Mouse (Mus musculus) midbrain, embryonic 11.5 days (tissue): ENCODE results near the gene Syne4. TPM values are rescaled to one million over a fixed set of nuclear protein-coding genes. Genes with fewer than 3 reads are reported as not detected.

Source experiments
- ATAC-seq: fragments of 200-750 bp; cut with Nextera tagmentation; 2 replicates; pipeline ENCODE4 v1.8.0; 2017; ENCODE audit warnings: moderate TSS enrichment, moderate library complexity; ENCODE audit not compliant: low FRiP score
- DNase-seq: peaks from one replicate; pipeline ENCODE4 v3.0.0; 2015; ENCODE audit warnings: low spot score; ENCODE audit errors: missing footprints
- H3K27ac ChIP-seq: fragments of 300-500 bp; sonication (generic); 2 replicates; pipeline ENCODE4 v1.5.1; 2014; ENCODE audit warnings: low read depth, low read length
- H3K27me3 ChIP-seq: fragments of 300-500 bp; sonication (generic); 2 replicates; pipeline ENCODE4 v1.6.1; 2014; ENCODE audit warnings: mild to moderate bottlenecking, low read length, moderate library complexity, mixed read lengths; ENCODE audit not compliant: control insufficient read depth, insufficient read depth
- H3K36me3 ChIP-seq: fragments of 300-500 bp; sonication (generic); 2 replicates; pipeline ENCODE4 v1.6.1; 2014; ENCODE audit warnings: mild to moderate bottlenecking, low read length, moderate library complexity, mixed read lengths; ENCODE audit not compliant: control insufficient read depth, insufficient read depth
- H3K4me1 ChIP-seq: fragments of 300-500 bp; sonication (generic); 2 replicates; pipeline ENCODE4 v1.6.1; 2014; ENCODE audit warnings: low read length; ENCODE audit not compliant: control insufficient read depth, insufficient read depth
- H3K4me2 ChIP-seq: fragments of 300-500 bp; sonication (generic); 2 replicates; pipeline ENCODE4 v1.6.1; 2014; ENCODE audit warnings: mild to moderate bottlenecking, moderate library complexity
- H3K4me3 ChIP-seq: fragments of 300-500 bp; sonication (generic); 2 replicates; pipeline ENCODE4 v1.5.1; 2014; ENCODE audit warnings: low read depth, low read length
- H3K9ac ChIP-seq: fragments of 300-500 bp; sonication (generic); 2 replicates; pipeline ENCODE4 v1.6.1; 2014; ENCODE audit warnings: low read length
- H3K9me3 ChIP-seq: fragments of 300-500 bp; sonication (generic); 2 replicates; pipeline ENCODE4 v1.6.1; 2016; ENCODE audit warnings: low read length; ENCODE audit not compliant: control insufficient read depth
- WGBS: fragments of 180-500 bp; shearing (Covaris S2); extraction: QIAGEN DNeasy Blood & Tissue Kit; methylation state at CpG from one replicate; pipeline ENCODE4 v1.1.7; 2014; 5-methylcytosine and 5-hydroxymethylcytosine counted together
- polyA plus RNA-seq: library from polyadenylated mRNA; unstranded; fragments of >200 nt; fragmentation: Nextera tagmentation; extraction: Ambion mirVana; gene quantifications from 2 replicates; pipeline ENCODE4 v1.2.1, GENCODE M21; 2014

Syne4 gene
- polyA plus RNA-seq, 1 experiment from 2014 or later, result 8.2 TPM

DNA sequence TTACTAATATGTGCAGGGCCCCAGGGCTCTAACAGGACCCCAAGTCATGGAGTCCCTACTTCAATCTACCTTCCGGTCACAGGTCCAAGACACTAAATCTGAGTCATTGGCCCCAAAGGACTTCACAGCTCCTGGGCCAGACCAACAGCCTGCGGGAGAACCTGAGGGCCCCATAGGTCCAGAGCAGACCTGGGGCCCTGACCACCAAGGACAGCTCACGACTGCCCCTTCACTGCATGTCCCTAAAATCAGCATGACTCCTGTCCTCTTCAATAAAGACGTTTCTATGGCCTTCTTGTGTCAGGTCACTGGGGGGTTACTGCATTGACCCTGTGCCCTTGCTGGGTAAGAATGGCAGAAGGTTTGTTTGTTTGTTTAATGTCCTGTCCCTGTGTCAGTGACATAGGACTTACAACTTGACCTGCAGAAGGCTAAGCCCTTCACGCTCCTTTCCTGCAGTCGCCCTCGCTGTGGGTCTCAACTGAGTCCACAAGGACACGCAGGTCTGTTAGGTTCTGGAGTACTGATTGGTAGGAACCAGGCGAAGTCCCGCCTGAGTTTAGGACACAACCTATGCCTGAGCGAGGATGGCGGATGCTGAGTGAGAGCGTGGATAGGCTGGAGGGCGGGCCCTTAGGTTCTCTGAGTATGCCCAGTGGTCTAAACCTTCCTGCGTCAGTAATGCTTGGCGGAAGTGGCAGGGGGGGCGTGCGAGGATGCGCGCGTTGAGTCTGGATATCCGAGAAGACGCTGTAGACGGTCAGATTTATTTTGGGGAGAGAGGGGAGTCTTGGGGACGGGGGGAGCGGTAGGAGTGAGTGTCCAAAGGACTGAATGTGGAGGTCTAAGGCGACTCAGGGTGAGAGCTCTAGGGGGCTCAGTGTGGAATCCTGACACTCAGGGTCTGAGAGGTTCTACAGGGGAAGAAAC, 6.3 kb upstream of the Syne4 start, which contains the start of gene Alkbh6:
Gene Alkbh6, plus strand, starts transcription at position 642 of the 930 bp plus-strand sequence.
- Histone ChIP-seq H3K4me2 (peak within 1 kb of the TSS; percentile 73), H3K27ac (peak within 1 kb of the TSS; percentile 37; the same call in 1 of the 2 replicates), H3K36me3 (peaks cover 10% of the 10 kb centered on the region), H3K9ac (peak within 1 kb of the TSS; percentile 72), H3K4me1 (peaks cover 13% of the 10 kb centered on the region), H3K9me3 (no peaks in the 10 kb centered on the region), H3K4me3 (peak within 1 kb of the TSS; percentile 53), H3K27me3 (no peaks in the 10 kb centered on the region)
- ATAC-seq, result peak; percentile 100
- WGBS, result 5% methylated on average over 27 of the region's 27 CpGs
- peak; percentile 95 for DNase-seq

DNA sequence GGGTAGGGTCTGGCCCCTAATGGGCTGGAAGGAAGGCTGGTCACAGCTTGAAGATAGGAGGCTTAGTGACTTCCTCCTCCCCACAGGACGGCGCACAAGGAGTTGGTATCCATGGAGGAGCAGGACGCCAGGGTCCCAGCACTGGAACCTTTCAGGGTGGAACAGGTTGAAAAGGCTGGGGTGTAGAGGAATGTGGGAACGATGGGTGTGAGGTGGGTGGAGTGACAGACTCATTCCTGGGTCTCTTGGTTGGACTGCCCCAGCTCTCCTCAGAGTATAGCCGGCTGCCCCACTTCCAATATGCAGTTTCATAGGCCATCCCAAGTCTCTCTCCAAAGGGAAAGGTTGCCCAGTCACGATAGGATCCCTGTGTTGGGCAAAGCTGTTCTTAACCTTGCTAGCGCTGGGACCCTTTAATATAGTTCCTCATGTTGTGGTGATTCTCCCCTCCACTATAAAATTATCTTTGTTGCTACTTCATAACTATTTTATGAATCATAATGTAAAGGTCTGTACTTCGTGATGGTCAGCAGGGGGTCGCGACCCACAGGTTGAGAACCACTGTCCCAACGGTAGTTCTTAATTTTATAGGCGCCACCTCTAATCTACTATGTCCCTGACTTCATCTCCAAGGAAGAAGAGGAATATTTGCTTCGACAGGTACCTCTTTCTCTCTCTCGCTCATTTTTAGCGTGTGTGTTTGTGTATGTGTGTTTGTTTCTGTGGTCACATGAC, 5.0 kb upstream of the Syne4 start:
- peak overlapping the region; percentile 72 for H3K9ac ChIP-seq
- H3K9me3 ChIP-seq, result no peaks in the 10 kb centered on the region
- no peak for DNase-seq
- H3K4me2 ChIP-seq, result peak overlapping the region; percentile 73
- H3K27ac ChIP-seq, result no peak overlapping the region
- H3K36me3 ChIP-seq, result 0 out of 2 replicates have a peak, but pooled peaks cover 3% of the 10 kb centered on the region
- H3K4me3 ChIP-seq, result peak overlapping the region; percentile 53
- WGBS, result 66% methylated on average over 15 of the region's 15 CpGs
- no peak for ATAC-seq
- no peaks in the 10 kb centered on the region for H3K27me3 ChIP-seq
- H3K4me1 ChIP-seq, result peaks cover 14% of the 10 kb centered on the region

DNA sequence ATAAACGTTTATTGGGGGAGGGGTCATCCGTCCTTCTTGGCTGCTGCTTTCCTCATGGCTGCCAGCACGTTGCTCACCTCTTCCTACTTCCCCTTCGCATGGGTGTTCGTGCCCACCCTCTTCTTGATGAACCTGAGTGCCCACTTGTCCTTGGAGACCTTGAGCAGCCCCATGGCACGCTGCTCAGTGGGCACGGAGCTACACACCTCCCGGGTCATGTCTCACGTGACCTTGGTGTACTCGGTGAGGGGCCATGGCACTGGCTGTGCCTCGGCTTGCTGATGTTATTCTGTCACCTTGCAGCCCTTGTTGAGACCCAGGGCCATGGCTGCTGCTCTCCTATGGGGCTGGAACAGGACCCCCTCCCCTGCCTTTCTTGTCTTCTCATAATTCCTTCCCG, 4.5 kb upstream of the Syne4 start:
- no peak for ATAC-seq
- no peaks in the 10 kb centered on the region for H3K27me3 ChIP-seq
- H3K4me2 ChIP-seq, result no peak overlapping the region
- no peak overlapping the region for H3K9ac ChIP-seq
- no peaks in the 10 kb centered on the region for H3K9me3 ChIP-seq
- no peak overlapping the region for H3K27ac ChIP-seq
- 0 out of 2 replicates have a peak, but pooled peaks cover 3% of the 10 kb centered on the region for H3K36me3 ChIP-seq
- no peak for DNase-seq
- WGBS, result 89% methylated on average over 12 of the region's 12 CpGs
- peaks cover 18% of the 10 kb centered on the region for H3K4me1 ChIP-seq
- no peak overlapping the region for H3K4me3 ChIP-seq

DNA sequence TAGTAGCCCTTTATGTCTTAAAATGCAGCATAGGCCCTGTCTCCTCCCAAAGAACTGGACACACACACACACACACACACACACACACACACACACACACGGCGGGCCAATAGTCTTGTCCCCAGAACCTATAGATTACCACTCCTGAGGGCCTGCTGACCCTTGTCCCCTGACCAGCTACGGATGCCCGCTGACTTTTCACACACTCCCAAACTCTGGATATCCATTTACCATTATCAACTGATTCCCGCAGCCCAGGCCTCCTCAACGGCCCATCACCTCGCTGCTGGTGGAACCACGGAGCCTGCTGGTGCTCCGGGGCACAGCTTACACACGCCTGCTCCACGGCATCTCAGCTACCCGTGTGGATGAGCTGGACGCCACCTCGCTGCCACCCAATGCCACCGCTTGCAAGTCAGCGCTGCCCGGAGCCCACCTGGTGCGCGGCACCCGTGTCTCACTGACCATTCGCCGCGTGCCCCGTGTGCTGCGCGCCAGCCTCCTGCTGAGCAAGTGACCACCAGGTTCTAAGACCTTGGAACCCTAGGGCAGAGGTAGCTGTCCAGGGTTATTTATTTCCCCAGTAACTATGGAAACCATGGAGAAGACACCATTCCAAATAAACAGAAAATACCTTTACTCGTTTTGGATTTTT, 814 bp upstream of the Syne4 start:
- Histone ChIP-seq H3K27me3 (no peaks in the 10 kb centered on the region), H3K36me3 (0 out of 2 replicates have a peak, but pooled peaks cover 3% of the 10 kb centered on the region), H3K9me3 (no peaks in the 10 kb centered on the region), H3K4me3 (no peak overlapping the region), H3K27ac (no peak overlapping the region), H3K4me1 (peaks cover 12% of the 10 kb centered on the region), H3K4me2 (no peak overlapping the region), H3K9ac (no peak overlapping the region)
- WGBS, result 51% methylated on average over 27 of the region's 27 CpGs
- DNase-seq (no peak), ATAC-seq (no peak)

DNA sequence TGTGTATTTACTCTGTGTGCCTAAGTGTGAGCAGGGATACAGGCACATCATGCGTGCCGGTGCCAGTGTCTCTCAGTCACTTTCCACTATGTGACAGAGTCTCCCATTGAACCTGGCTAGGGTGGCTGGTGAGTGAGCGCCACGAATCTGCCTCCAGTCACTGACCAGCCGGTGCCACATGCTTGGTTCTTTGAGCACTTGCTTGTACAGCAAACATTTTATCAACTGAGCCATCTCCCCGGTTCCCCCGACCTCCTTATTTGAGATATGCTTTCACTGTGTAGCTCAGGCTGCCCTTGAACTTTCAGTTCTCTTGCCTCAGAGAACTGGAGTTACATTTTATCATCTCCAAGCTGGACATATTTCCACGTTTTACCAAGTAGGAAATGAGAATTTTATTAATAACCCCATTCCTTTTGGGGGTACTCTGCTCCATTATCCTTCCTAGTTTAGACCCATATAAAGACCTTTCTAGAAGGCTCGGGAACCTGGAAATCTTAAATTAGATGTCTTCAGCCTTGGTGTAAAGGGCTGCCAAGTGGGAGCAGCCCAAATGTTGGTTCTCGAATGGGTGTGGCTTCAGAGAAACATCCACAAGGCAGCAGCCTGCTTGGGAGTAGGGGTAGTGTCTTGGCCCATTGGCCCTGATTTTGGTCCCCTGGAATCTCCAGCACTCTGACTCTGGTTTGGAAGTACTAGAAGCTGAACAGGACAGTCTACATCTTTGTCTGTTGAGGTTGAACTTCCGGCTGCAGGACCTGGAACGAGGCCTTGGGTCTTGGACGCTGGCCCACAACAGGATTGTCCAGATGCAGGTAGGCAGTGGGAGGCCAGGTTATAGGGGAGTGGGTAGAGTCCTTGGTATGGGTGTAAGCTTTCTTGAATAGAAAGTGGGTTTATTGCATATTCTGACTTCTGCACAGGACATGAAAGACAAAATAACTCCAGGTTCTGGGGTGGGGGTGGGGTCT, 1.2 kb downstream of the Syne4 start:
- H3K36me3 ChIP-seq, result 0 out of 2 replicates have a peak, but pooled peaks cover 3% of the 10 kb centered on the region
- ATAC-seq (no peak), DNase-seq (peak; percentile 57)
- no peaks in the 10 kb centered on the region for H3K9me3 ChIP-seq
- no peak overlapping the region for H3K27ac ChIP-seq
- peaks cover 7% of the 10 kb centered on the region for H3K4me1 ChIP-seq
- no peaks in the 10 kb centered on the region for H3K27me3 ChIP-seq
- no peak overlapping the region for H3K4me3 ChIP-seq
- WGBS, result 80% methylated on average over 13 of the region's 13 CpGs
- H3K9ac ChIP-seq, result no peak overlapping the region
- no peak overlapping the region for H3K4me2 ChIP-seq

DNA sequence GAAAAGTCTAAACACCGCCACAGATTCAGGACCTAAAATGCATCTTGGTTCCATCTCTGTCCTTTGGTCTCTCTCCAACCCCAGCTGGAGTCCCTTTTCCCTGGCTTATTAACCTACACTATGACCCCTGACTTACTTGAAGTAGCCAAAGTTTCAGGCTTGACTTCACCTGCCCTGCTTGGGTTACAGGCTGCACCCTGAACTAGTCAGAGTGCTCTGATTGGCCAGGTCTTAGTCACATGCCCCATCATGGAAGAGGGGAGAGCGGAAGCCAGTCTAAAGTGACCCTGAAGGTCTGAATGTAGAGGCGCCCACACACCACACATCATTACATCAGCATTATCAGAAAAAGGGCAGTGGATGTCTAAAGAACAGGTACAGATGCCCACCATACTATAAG, 3.5 kb downstream of the Syne4 start:
- Histone ChIP-seq H3K27ac (no peak overlapping the region), H3K27me3 (no peaks in the 10 kb centered on the region), H3K4me3 (no peak overlapping the region), H3K4me2 (no peak overlapping the region), H3K9me3 (no peaks in the 10 kb centered on the region), H3K4me1 (peaks cover 19% of the 10 kb centered on the region), H3K36me3 (no peaks in the 10 kb centered on the region), H3K9ac (no peak overlapping the region)
- 89% methylated on average over 3 of the region's 3 CpGs for WGBS
- ATAC-seq, result no peak
- DNase-seq, result peak; percentile 12

DNA sequence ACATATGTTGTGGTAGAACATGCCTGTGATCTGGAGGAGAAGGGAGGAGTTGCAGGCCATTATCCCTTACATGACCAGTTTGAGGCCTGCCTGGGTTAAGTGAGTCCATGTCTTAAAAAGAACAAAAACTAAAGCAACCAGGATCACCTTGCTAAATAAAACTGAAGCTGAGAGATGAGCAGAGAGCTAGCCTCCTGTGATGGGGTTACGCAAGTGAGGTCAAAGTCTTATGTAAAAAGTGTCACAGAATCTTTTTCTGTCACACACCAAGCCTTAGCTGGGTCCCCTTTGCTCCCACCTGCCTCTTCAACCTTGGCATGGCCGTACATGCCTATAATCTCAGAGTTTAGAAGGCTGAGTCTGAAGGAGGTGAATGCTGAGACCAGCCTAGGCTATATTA, 6.3 kb downstream of the Syne4 start:
- peak overlapping the region; percentile 77 for H3K4me3 ChIP-seq
- H3K4me2 ChIP-seq, result peak overlapping the region; percentile 60
- no peaks in the 10 kb centered on the region for H3K27me3 ChIP-seq
- peak overlapping the region; percentile 90; the same call in 1 of the 2 replicates for H3K9ac ChIP-seq
- 81% methylated on average over 2 of the region's 2 CpGs for WGBS
- peaks cover 14% of the 10 kb centered on the region for H3K4me1 ChIP-seq
- no peak for ATAC-seq
- H3K36me3 ChIP-seq, result no peaks in the 10 kb centered on the region
- no peak overlapping the region for H3K27ac ChIP-seq
- peak; percentile 77 for DNase-seq
- H3K9me3 ChIP-seq, result no peaks in the 10 kb centered on the region
